Mouse (Mus musculus): Measurements from ENCODE around the gene Plac1.

The Plac1 gene

GRCm38 (mm10) chrX:53114994-53115393 is 124.9 kb downstream of the Plac1 start:
- DNase-seq (ENCODE audit: extremely low read depth, low read depth), result no peak

GRCm38 (mm10) chrX:53110142-53110541 is 129.8 kb downstream of the Plac1 start:
- no peak for DNase-seq (ENCODE audit: extremely low read depth, low read depth)

- no peak for DNase-seq (ENCODE audit: extremely low read depth, low read depth)
Observed at GRCm38 (mm10) chrX:53107127-53107526, 132.8 kb downstream of the Plac1 start.

GRCm38 (mm10) chrX:53101165-53101564 is 138.7 kb downstream of the Plac1 start:
- no peak for DNase-seq (ENCODE audit: extremely low read depth, low read depth)

- DNase-seq (ENCODE audit: extremely low read depth, low read depth), result no peak
Observed at GRCm38 (mm10) chrX:53099951-53100350, 140.0 kb downstream of the Plac1 start.

GRCm38 (mm10) chrX:53099266-53099665 is 140.6 kb downstream of the Plac1 start:
- peak; percentile 51 for DNase-seq (ENCODE audit: extremely low read depth, low read depth)

- no peak for DNase-seq (ENCODE audit: extremely low read depth, low read depth)
Observed at GRCm38 (mm10) chrX:53098293-53098692, 141.6 kb downstream of the Plac1 start.

GRCm38 (mm10) chrX:53097786-53098185 is 142.1 kb downstream of the Plac1 start:
- no peak for DNase-seq (ENCODE audit: extremely low read depth, low read depth)

GRCm38 (mm10) chrX:53093381-53093780 is 146.5 kb downstream of the Plac1 start:
- no peak for DNase-seq (ENCODE audit: extremely low read depth, low read depth)

- peak; percentile 70 for DNase-seq (ENCODE audit: extremely low read depth, low read depth)
Observed at GRCm38 (mm10) chrX:53088663-53089292, 151.1 kb downstream of the Plac1 start.

GRCm38 (mm10) chrX:53087202-53087601 is 152.7 kb downstream of the Plac1 start:
- no peak for DNase-seq (ENCODE audit: extremely low read depth, low read depth)

GRCm38 (mm10) chrX:53085559-53085958 is 154.4 kb downstream of the Plac1 start:
- DNase-seq (ENCODE audit: extremely low read depth, low read depth), result no peak

- DNase-seq (ENCODE audit: extremely low read depth, low read depth), result no peak
Observed at GRCm38 (mm10) chrX:53064406-53064805, 175.5 kb downstream of the Plac1 start.

GRCm38 (mm10) chrX:53059426-53060007 is 180.4 kb downstream of the Plac1 start:
- DNase-seq (ENCODE audit: extremely low read depth, low read depth), result no peak

GRCm38 (mm10) chrX:53058459-53059280 is 181.2 kb downstream of the Plac1 start:
- DNase-seq (ENCODE audit: extremely low read depth, low read depth), result no peak

GRCm38 (mm10) chrX:53057760-53058090 is 182.2 kb downstream of the Plac1 start:
- no peak for DNase-seq (ENCODE audit: extremely low read depth, low read depth)

GRCm38 (mm10) chrX:53057054-53057759 is 182.7 kb downstream of the Plac1 start:
- DNase-seq (ENCODE audit: extremely low read depth, low read depth), result peak; percentile 21

- DNase-seq (ENCODE audit: extremely low read depth, low read depth), result no peak
Observed at GRCm38 (mm10) chrX:53056627-53057026, 183.3 kb downstream of the Plac1 start.

- DNase-seq (ENCODE audit: extremely low read depth, low read depth), result no peak
Observed at GRCm38 (mm10) chrX:53055771-53056170, 184.1 kb downstream of the Plac1 start.

- no peak for DNase-seq (ENCODE audit: extremely low read depth, low read depth)
Observed at GRCm38 (mm10) chrX:53053885-53054284, 186.0 kb downstream of the Plac1 start.

GRCm38 (mm10) chrX:53052652-53053500 is 187.0 kb downstream of the Plac1 start:
- no peak for DNase-seq (ENCODE audit: extremely low read depth, low read depth)
